Mouse (Mus musculus) stomach, embryonic 14.5 days (tissue): ENCODE measurements at regions not wholly inside any gene's neighbourhood (a gene's known extent, or its start where the extent isn't known, plus 50 kb on each side); places are given as distances from the start of the nearest gene placed in this dataset.

Experiments
- ATAC-seq: fragments of 200-750 bp; cut with Nextera tagmentation; 2 replicates; pipeline ENCODE4 v1.8.0; 2017; ENCODE audit warnings: low read depth, moderate TSS enrichment; ENCODE audit not compliant: insufficient number of reproducible peaks, insufficient read depth, low FRiP score
- H3K27ac ChIP-seq: fragments of 300-500 bp; sonication (generic); 2 replicates; pipeline ENCODE4 v1.5.1; 2014; ENCODE audit warnings: mild to moderate bottlenecking, low read length, moderate library complexity, mixed read lengths
- H3K27me3 ChIP-seq: fragments of 300-500 bp; sonication (generic); 2 replicates; pipeline ENCODE4 v1.6.1; 2014; ENCODE audit warnings: low read length, control low read depth, mixed read lengths; ENCODE audit not compliant: control insufficient read depth, insufficient read depth
- H3K36me3 ChIP-seq: fragments of 300-500 bp; sonication (generic); 2 replicates; pipeline ENCODE4 v1.6.1; 2014; ENCODE audit warnings: mild to moderate bottlenecking, control low read depth, low read length, moderate library complexity, mixed read lengths; ENCODE audit not compliant: control insufficient read depth, insufficient read depth
- H3K4me1 ChIP-seq: fragments of 300-500 bp; sonication (generic); 2 replicates; pipeline ENCODE4 v1.6.1; 2014; ENCODE audit warnings: low read length, control low read depth, mixed read lengths; ENCODE audit not compliant: control insufficient read depth, insufficient read depth
- H3K4me2 ChIP-seq: fragments of 300-500 bp; sonication (generic); replicated peaks from 2 replicates; pipeline ENCODE4 v1.6.1; 2014; ENCODE audit warnings: low read depth, low read length, control low read depth
- H3K4me3 ChIP-seq: fragments of 300-500 bp; sonication (generic); 2 replicates; pipeline ENCODE4 v1.5.1; 2014; ENCODE audit warnings: low read depth, low read length, control low read depth
- H3K9ac ChIP-seq: fragments of 300-500 bp; sonication (generic); replicated peaks from 2 replicates; pipeline ENCODE4 v1.6.1; 2014; ENCODE audit warnings: low read depth, mild to moderate bottlenecking, control low read depth, low read length, moderate library complexity, mixed read lengths
- H3K9me3 ChIP-seq: fragments of 300-500 bp; sonication (generic); 2 replicates; pipeline ENCODE4 v1.6.1; 2016; ENCODE audit warnings: low read depth, low read length, control low read depth; ENCODE audit not compliant: control insufficient read depth
- WGBS: fragments of 180-500 bp; shearing (Covaris S2); extraction: QIAGEN DNeasy Blood & Tissue Kit; methylation state at CpG from one replicate; pipeline ENCODE4 v1.1.7; 2014; 5-methylcytosine and 5-hydroxymethylcytosine counted together

DNA sequence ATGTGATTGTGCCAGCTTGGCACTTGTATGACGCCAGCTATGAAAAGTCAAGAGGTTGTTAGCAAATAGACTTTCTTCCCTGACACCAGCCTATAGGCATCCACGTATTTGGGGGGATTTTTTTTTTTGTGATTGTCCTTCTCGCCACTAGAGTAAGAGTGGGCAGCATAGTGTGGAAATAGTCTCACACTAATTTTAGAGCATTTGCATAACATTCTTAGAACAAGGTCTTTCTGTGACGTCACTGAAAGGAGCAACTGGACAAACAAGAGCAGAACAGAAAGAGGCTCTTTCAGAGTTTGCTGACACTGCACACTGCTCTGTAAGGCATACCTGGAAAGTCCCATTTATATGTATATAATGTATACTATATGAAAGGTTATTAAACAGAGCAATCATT is 86.0 kb upstream of the Ado start:
- Histone ChIP-seq H3K9ac (no peak overlapping the region), H3K36me3 (no peaks in the 10 kb centered on the region), H3K9me3 (no peaks in the 10 kb centered on the region), H3K4me3 (no peak overlapping the region), H3K27ac (no peak overlapping the region), H3K4me1 (0 out of 2 replicates have a peak, but pooled peaks cover 2% of the 10 kb centered on the region), H3K27me3 (no peaks in the 10 kb centered on the region), H3K4me2 (no peak overlapping the region)
- no peak for ATAC-seq
- WGBS: 79% methylated on average over 4 of the region's 4 CpGs

DNA sequence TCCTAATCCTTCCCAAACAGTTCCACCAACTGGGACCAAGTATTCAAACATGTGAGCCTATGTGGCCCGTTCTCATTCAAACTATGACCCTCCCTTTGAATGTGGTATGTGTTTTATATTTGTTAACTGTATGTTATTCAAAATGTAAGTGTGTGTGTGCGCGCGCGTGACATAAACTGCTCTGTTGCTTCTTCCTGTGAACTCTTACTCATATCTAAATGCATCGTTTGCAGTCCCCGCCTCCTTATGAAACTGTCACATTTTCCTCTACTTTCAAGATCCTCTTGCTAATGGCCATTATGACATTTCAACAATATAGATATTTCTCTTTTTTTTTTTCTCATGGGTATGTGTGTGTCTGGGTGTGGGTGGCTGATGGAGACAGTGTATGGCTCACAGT is 84.3 kb upstream of the Ado start:
- no peak overlapping the region for H3K9ac ChIP-seq
- H3K36me3 ChIP-seq: no peaks in the 10 kb centered on the region
- ATAC-seq: no peak
- 96% methylated on average over 7 of the region's 7 CpGs for WGBS
- H3K4me3 ChIP-seq: no peak overlapping the region
- no peaks in the 10 kb centered on the region for H3K27me3 ChIP-seq
- no peak overlapping the region for H3K27ac ChIP-seq
- 0 out of 2 replicates have a peak, but pooled peaks cover 2% of the 10 kb centered on the region for H3K4me1 ChIP-seq
- H3K4me2 ChIP-seq: no peak overlapping the region
- no peaks in the 10 kb centered on the region for H3K9me3 ChIP-seq

DNA sequence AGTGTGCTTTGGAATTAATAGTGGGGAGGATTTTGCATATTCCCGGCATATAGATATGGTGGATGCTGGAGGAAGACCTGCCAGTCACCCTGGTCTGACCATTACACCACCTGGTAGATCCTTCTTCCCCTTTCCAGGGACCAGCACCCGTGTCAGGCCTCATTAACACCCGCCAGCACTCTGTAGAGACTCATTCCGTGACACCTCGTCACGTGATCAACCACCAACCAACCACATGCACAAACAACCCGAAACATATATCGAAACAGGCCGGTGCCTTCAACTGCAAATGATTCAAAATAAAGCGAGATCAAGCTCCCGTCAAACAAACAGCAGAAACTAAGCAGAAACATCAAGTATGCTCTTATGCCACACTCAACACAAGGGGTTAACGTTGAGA is 74.6 kb upstream of the Ado start:
- H3K4me1 ChIP-seq: no peaks in the 10 kb centered on the region
- H3K9me3 ChIP-seq: no peaks in the 10 kb centered on the region
- no peak for ATAC-seq
- H3K36me3 ChIP-seq: no peaks in the 10 kb centered on the region
- WGBS: 87% methylated on average over 12 of the region's 12 CpGs
- no peak overlapping the region for H3K27ac ChIP-seq
- H3K4me2 ChIP-seq: no peak overlapping the region
- H3K9ac ChIP-seq: no peak overlapping the region
- no peaks in the 10 kb centered on the region for H3K27me3 ChIP-seq
- H3K4me3 ChIP-seq: no peak overlapping the region

DNA sequence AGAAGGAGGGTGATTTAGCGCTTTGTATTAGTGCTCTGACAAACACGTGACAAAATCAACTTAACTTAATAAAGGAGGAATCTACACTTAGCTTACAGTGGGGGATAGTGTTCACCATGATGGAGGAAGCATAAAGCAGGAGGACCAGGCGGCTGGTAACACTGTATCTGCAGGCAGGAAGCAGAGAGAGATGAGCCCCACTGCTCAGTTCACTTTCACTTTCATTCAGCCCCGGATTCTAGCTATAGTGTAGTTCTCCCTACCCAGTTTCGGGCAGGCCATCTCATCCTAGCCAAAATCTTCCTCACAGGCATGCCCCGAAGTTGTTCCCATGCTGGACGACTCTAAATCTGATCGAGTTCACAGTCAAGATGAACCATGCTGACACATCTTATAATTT is 71.3 kb upstream of the Ado start:
- ATAC-seq: no peak

DNA sequence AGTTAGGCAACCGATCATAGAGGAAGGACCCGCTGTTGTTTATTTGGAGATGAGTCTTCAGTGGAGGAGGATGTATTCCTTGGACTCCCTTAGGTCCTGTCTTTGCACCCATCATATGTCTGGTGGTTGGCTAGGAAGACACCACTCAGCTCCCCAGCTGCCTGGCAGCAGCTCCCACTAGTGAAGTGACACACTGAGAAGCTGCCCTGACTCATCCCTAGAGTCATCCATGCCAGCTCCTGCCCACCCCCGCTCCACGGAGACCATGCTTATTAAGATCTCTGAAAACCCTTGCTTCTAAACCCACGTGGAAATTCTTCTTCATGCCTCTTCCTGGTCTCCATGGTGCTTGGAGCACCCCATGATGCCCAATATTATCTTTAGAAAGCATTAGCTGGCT is 69.4 kb upstream of the Ado start:
- H3K4me3 ChIP-seq: no peak overlapping the region
- WGBS: 82% methylated on average over 5 of the region's 5 CpGs
- no peak overlapping the region for H3K4me2 ChIP-seq
- H3K4me1 ChIP-seq: no peaks in the 10 kb centered on the region
- H3K36me3 ChIP-seq: no peaks in the 10 kb centered on the region
- H3K9me3 ChIP-seq: no peaks in the 10 kb centered on the region
- no peak overlapping the region for H3K27ac ChIP-seq
- no peaks in the 10 kb centered on the region for H3K27me3 ChIP-seq
- ATAC-seq: no peak
- H3K9ac ChIP-seq: no peak overlapping the region

More for the DNA sequence above, 71.3 kb upstream of the Ado start:
- 80% methylated on average over 8 of the region's 8 CpGs for WGBS
- Histone ChIP-seq H3K4me1 (no peaks in the 10 kb centered on the region), H3K27me3 (no peaks in the 10 kb centered on the region), H3K36me3 (no peaks in the 10 kb centered on the region), H3K4me3 (no peak overlapping the region), H3K9me3 (no peaks in the 10 kb centered on the region), H3K4me2 (no peak overlapping the region), H3K9ac (no peak overlapping the region), H3K27ac (no peak overlapping the region)

DNA sequence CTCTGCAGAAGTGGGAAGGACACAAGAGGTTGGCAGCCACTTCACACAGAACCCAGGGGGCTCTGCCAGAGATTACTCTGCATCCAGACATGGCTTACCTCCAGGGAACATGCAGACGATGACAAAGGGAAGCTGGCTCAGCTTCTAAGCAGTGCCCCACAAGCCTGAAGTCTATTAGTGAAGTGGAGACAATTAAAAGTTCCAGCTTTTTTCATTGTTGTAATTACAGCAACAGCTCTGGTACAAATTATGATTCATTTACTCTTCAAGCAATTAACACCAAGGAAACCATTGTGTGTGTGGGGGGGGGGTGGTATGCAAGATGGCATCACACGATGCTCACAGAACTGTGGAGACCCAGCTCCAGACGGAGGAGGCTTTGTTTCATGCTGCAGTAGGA is 66.3 kb upstream of the Ado start:
- no peaks in the 10 kb centered on the region for H3K4me1 ChIP-seq
- ATAC-seq: no peak
- no peaks in the 10 kb centered on the region for H3K27me3 ChIP-seq

DNA sequence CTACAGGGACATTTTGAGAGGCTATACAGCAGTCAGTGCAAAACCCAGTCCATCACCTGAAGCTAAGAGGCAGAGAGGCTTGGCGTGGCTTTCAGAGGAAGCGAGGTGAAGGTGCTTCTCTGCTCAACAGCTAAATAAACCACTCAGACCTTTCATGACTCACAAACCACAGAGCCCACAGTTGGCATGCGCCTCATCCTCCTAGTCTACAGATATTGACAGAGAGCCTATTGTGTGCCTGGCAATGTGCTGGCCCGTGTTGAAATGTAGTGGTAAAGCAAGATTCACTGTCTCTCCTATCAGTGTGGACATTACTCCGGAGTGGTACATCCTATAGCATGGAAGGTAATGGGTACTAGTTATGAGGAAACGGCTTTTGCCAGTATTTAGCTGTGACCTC is 61.9 kb upstream of the Ado start:
- no peaks in the 10 kb centered on the region for H3K4me1 ChIP-seq
- H3K27me3 ChIP-seq: no peaks in the 10 kb centered on the region
- H3K9ac ChIP-seq: no peak overlapping the region
- H3K4me2 ChIP-seq: no peak overlapping the region
- H3K9me3 ChIP-seq: no peaks in the 10 kb centered on the region
- no peak overlapping the region for H3K4me3 ChIP-seq
- H3K36me3 ChIP-seq: no peaks in the 10 kb centered on the region
- H3K27ac ChIP-seq: no peak overlapping the region
- ATAC-seq: no peak
- 89% methylated on average over 6 of the region's 6 CpGs for WGBS

More for the DNA sequence above, 66.3 kb upstream of the Ado start:
- Histone ChIP-seq H3K9ac (no peak overlapping the region), H3K27ac (no peak overlapping the region), H3K36me3 (no peaks in the 10 kb centered on the region), H3K4me3 (no peak overlapping the region), H3K9me3 (no peaks in the 10 kb centered on the region), H3K4me2 (no peak overlapping the region)
- 75% methylated on average over 3 of the region's 3 CpGs for WGBS

DNA sequence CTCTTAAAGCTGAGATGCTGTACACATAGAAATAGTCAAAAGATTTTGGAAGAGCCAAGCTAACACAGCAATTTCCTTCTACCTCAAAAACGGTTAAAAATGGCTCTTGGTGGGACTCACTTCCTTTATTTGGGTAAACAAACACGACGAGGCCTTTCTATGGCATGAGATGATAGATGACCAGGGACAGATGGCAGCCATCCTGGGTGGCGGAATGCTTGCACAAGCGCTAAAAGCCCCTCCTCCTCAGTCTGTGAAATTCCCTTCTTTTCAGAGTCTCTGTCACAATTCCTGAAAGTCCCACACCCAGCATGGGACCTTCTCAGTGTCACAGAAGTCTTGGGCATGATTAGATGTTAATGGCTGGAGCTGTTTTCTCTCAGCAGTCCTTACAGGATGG is 59.3 kb upstream of the Ado start:
- H3K4me2 ChIP-seq: no peak overlapping the region
- WGBS: 9% methylated on average over 5 of the region's 5 CpGs
- no peak overlapping the region for H3K27ac ChIP-seq
- no peak for ATAC-seq
- no peak overlapping the region for H3K4me3 ChIP-seq
- no peaks in the 10 kb centered on the region for H3K9me3 ChIP-seq
- H3K9ac ChIP-seq: no peak overlapping the region
- no peaks in the 10 kb centered on the region for H3K27me3 ChIP-seq
- H3K4me1 ChIP-seq: no peaks in the 10 kb centered on the region
- no peaks in the 10 kb centered on the region for H3K36me3 ChIP-seq

DNA sequence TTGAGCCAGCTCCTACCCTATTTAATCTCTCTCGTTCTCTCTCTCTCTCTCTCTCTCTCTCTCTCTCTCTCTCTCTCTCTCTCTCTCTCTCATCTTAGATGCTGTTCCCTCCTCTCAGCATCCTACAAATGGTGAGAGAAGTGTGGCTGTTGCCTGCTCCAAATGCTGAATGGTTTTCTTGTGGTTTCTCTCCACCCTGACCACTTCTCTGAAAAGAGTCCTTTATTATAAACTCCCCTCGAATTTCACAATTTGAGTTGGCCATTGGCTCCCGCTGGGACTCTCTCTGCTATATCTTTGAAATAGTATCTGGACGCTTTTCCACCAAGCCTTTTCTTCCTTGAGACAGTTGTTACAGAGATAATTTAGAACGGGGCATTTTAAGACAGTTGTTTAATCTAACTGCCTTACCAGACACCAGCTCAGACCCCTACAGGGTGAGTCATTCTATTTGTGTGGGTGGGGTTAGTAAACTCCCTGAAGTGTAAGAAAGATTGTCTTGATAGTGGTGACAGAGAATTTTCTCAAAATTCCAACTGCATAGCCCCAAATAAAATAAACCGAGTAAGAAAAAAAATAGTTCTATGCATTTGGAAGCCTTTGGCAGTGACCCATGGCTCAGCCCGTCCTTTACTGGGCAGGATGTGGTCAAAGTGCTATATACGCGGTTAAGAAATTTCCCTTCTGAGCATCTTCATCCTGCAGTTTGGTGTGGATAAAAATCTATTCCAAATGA is 58.7 kb upstream of the Ado start:
- H3K4me3 ChIP-seq: no peak overlapping the region

More for the DNA sequence above, 58.7 kb upstream of the Ado start:
- Histone ChIP-seq H3K9me3 (no peaks in the 10 kb centered on the region), H3K4me1 (no peaks in the 10 kb centered on the region), H3K9ac (no peak overlapping the region), H3K27ac (no peak overlapping the region), H3K4me2 (no peak overlapping the region), H3K27me3 (no peaks in the 10 kb centered on the region), H3K36me3 (no peaks in the 10 kb centered on the region)
- WGBS: 42% methylated on average over 9 of the region's 9 CpGs
- ATAC-seq: no peak
